In the genomic region with DNA sequence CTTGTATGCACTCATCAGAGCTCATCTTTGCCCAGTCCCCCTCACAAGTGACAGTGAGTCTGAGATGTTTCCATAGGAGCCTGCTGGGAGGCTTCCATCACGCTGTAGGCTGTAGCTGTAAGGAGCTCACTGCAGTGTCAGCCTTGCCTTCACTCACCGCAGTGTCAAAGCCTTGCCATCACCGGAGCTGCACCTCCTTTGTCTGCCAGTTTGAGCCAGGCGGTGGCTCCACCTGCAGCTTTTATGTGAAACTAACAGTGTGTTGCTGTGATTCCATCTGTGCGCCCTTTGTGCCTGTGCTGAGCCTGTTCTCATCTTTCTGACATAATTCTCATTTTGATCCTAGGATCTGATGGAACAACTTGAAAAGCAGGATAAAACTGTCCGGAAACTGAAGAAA, we compare ENCODE assay signal across 9 mouse cellular contexts. TPM values are rescaled to one million over a fixed set of nuclear protein-coding genes. Genes with fewer than 3 reads are reported as not detected.
DNase-seq lines count a peak whose midpoint lies in the region; ATAC-seq lines count a peak whose summit lies in the region.
"Had no signal": no experiment of that assay in that cellular context is flagged by ENCODE, and none has a peak within 500 bp of the region (broad histone marks: within the 10 kb centered on the region; RNA-seq: fewer than 3 reads in every experiment).

No protein-coding gene starts in this region.

- no peak overlapping the region for H3K4me2 ChIP-seq in embryonic facial prominence, embryonic 12.5 days (replicated peaks)
- no peak overlapping the region for H3K4me2 ChIP-seq in heart, embryonic 12.5 days

- no peak overlapping the region for H3K4me3 ChIP-seq in embryonic facial prominence, embryonic 12.5 days
- H3K4me3 ChIP-seq in heart, embryonic 12.5 days, result no peak overlapping the region
- H3K4me3 ChIP-seq: myocyte had no signal

- 0 out of 2 replicates have a peak, but pooled peaks have one; percentile 28 for ATAC-seq in embryonic facial prominence, embryonic 12.5 days (ENCODE audit: insufficient number of reproducible peaks, insufficient read depth, low FRiP score, low TSS enrichment)
- no peak for ATAC-seq in heart, embryonic 12.5 days (ENCODE audit: insufficient number of reproducible peaks, low FRiP score)

- no peaks in the 10 kb centered on the region for H3K9me3 ChIP-seq in embryonic facial prominence, embryonic 12.5 days
- H3K9me3 ChIP-seq in heart, embryonic 12.5 days (replicated peaks), result no peaks in the 10 kb centered on the region

- peaks cover 24% of the 10 kb centered on the region for H3K36me3 ChIP-seq in embryonic facial prominence, embryonic 12.5 days
- peaks cover 28% of the 10 kb centered on the region for H3K36me3 ChIP-seq in heart, embryonic 12.5 days

- no peak overlapping the region for H3K27ac ChIP-seq in embryonic facial prominence, embryonic 12.5 days
- H3K27ac ChIP-seq in heart, embryonic 12.5 days (ENCODE audit: poor library complexity, severe bottlenecking), result no peak overlapping the region

- no peak overlapping the region for H3K9ac ChIP-seq in embryonic facial prominence, embryonic 12.5 days
- H3K9ac ChIP-seq in heart, embryonic 12.5 days, result no peak overlapping the region

- WGBS in embryonic facial prominence, embryonic 12.5 days, result 54% methylated on average over 6 of the region's 6 CpGs
- WGBS in heart, embryonic 12.5 days, result 59% methylated on average over 6 of the region's 6 CpGs

- no peaks in the 10 kb centered on the region for H3K4me1 ChIP-seq in embryonic facial prominence, embryonic 12.5 days
- H3K4me1 ChIP-seq in heart, embryonic 12.5 days (replicated peaks), result peaks cover 10% of the 10 kb centered on the region

- no peaks in the 10 kb centered on the region for H3K27me3 ChIP-seq in embryonic facial prominence, embryonic 12.5 days
- no peaks in the 10 kb centered on the region for H3K27me3 ChIP-seq in heart, embryonic 12.5 days (replicated peaks)

- peak; percentile 42 for DNase-seq in layer of hippocampus, adult 11-12 months (ENCODE audit: low spot score)
- no peak for DNase-seq in layer of hippocampus, adult 9-10 months (ENCODE audit: low spot score)
- DNase-seq in B cell, adult 2 months, result peak; percentile 23 to 29
- peak; percentile 34 for DNase-seq in adrenal gland, adult 8-10 months
- DNase-seq in kidney, postnatal 4 days, result peak; percentile 40 to 51
- DNase-seq in right cerebral cortex, postnatal 4 days, result peak; percentile 20

RNA-seq across cellular contexts. Expression of a gene that starts 34.5 kb away (rescaled TPM):
- total RNA-seq in adrenal gland, adult 8-10 months (2022), result 1 to 10 TPM; 1.8 to 2.9 (median 2.3) TPM
- 0.80 and 1.1 TPM in 2 replicates for polyA plus RNA-seq in embryonic facial prominence, embryonic 12.5 days (2016; fragmentation: Nextera tagmentation; extraction: Ambion mirVana)
- polyA plus RNA-seq in heart, embryonic 12.5 days (2016; fragmentation: Nextera tagmentation; extraction: Ambion mirVana), result 1.2 and 1.3 TPM in 2 replicates
